Mouse (Mus musculus) retina, postnatal 7 days (tissue): Measurements from ENCODE around the gene Frmpd4.

ENCODE experiments used
- DNase-seq: peaks from one replicate; pipeline ENCODE4 v3.0.0-alpha.2; 2012; ENCODE audit warnings: low read depth, low spot score

Gene Frmpd4

DNA sequence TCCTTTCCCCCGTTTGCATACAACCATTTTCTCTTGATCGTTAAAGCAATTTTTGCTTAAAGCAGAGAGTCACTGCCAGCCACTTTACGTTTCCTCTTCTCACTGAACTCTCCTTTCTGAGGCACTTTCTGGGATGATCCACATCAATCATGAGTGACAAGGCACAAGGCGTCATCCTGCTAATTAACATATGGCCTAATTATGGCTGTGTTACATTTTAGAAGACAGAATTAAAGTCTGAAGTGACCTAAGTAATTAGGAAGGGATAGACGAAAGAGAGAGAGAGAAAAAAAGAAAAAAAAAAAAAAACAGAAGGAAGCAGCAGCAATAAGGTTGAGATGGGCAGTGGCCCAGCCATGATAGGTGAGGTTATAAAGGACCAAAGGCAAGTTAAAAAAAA, at the start of gene Frmpd4:
Frmpd4 (minus strand) TSS at position 101 of the 400 bp plus-strand sequence.
- no peak for DNase-seq

DNA sequence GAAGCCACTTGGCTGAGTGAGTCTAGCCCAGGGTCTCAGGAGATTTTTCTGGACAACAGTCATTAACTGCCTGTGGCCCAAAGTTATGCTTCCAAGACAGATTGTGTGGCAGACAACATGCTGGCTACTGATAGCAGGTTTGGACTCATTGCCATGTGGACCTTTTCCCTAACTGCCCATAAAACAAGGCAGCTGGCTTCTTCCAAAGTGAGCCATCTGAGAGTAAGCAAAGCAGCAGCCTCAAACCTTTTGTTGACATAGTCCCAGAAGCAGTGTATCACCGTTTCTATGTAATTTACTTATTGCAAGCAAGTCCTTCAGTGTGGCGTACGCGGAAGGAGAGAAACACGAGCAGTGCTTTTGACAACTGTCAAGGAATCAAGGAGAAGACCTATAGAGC, 18.2 kb upstream of the Frmpd4 start:
- DNase-seq, result no peak

DNA sequence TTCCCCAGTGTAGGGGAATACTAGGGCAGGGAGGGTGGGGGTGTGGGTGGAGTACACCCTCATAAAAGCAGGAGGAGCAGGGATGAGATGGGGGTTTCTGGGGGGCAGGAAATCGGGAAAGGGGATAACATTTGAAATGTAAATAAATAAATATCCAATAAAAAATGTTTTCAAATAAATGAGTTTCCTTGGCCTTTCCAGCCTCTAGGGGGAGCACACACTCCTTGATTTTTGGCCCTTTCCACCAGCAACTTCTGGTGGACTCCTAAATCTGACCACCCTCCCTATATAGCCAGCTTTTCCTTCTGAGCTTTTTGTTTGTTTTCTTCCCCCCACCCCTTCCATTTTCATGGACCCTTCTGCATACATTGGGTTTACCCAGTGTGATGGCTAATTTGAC, 7.3 kb upstream of the Frmpd4 start:
- no peak for DNase-seq

DNA sequence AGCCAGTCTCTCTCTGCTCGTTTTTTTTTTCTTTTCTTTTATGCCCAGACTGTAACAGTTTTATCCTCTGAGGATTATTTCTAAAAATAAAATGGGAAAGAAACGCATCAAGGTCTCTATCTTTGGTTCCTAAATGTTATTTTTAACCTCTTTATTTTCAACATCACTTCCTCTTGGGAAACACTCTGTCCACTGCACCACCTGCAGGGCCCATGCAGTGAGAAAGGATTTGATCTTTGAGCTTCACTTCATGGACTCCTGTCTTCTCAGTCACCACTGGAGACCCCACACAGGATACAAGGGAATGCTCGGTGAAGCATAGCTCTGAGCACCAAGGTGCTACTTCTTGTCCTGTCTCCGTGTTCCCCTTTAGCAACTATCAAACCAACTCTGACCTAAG, 5.2 kb downstream of the Frmpd4 start:
- no peak for DNase-seq

DNA sequence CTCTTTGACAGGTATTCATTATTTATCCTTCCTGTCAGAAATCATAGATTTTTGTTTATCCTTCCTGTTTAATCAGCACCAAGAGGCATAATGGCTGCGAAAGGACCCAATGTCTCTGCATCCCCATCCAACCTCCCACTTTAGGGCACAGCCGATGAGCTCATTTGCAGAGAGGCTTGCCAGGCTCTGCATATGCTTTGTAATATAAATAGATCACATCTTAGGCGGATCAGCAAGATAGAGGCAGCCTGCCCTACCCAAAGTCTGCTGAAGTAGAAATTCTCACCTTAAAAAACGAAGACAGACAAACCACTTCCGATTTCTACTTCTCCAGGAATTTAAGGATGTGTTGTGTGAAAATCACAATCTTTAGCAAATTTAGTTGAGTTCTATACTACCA, 7.8 kb downstream of the Frmpd4 start:
- DNase-seq, result no peak

DNA sequence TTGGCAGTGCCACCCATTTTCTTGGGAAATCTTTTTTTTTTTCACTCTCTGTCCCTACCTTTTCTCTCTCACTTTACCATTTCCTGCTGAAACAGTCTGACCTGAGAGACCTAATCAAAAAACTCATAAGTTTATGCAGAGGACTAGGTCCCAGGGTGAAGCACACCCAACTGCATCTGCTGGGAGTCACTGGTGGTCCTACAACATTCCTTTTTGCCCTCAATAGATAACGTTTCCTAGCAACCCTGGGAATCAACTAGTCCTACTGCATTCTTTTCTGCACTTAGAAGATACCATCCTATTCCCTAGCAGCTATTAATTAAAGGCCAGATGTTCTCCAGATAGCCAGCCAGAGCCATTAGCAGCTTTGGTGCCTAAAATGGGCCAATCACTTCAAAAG, 71.8 kb downstream of the Frmpd4 start:
- no peak for DNase-seq

DNA sequence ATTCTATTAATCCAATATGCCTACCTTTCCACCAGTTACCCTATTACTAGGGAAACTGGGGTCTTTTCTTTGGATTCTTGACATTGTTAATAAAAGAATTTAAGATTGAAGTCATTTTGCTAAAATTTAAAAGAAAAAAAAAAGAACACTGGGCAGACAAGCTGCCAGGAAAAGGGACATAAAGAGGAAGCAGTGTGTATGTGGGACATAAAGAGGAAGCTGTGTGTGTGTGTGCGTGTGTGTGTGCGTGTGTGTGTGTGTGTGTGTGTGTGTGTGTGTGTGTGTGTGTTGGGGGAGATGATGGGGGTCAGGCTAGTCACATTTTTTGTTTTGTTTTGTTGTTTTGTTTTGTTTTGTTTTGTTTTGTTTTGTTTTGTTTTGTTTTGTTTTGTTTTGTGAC, 121.8 kb downstream of the Frmpd4 start:
- DNase-seq, result no peak

DNA sequence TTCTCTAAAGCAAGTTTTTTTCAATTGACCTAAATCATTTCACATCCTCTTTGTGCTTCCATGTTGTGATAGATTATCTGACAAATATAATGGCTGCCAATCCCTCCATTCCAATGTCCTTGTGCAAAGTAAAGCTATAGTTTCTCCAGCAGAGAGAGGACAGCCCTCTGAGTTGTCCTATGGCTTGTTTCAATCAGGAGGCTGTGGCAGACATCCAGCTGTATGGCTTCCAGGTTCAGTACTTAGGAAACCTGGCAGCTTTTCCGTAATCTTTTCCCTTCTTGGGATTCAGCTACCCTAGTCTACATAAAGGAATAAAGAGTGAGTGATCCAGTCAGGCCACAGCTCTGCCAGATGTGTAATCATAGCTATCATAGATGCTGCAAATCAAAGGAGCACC, 145.8 kb downstream of the Frmpd4 start:
- DNase-seq, result no peak

DNA sequence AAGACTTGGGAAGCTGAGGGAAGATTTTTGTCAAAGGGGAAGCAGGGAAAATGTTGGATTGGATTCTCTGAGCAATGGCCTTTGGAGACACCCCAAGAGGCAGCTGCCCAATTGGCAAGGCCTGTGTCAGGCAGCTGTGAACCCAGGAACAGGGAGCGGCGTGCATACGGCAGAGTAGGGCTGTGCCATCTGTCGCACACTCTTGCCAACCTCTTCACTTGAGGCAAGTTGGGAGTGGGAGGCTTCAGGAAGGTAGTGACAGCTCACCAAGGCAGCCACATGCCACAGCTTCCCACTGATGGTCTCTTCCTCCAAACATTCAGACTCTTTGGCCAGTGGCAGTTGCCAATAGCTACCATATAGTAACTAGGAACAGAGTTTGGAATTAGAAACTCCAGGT, 147.2 kb downstream of the Frmpd4 start:
- DNase-seq, result no peak

DNA sequence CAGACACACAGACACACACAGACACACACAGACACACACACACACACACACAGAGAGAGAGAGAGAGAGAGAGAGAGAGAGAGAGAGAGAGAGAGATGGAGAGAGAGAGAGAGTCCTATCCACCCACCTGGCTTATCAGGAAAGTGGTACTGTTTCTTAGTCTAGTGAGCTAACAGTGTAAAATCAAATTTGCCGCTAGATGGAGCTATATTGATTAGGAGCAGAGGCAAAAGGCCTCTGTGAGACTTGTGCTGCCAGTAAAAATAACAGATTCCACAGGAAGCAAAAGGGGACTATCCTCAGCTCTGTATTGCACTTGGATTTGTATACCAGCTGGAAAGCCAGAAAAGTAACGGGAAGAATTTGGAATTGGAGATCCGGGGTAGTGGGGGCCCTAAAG, 161.6 kb downstream of the Frmpd4 start:
- DNase-seq, result no peak

DNA sequence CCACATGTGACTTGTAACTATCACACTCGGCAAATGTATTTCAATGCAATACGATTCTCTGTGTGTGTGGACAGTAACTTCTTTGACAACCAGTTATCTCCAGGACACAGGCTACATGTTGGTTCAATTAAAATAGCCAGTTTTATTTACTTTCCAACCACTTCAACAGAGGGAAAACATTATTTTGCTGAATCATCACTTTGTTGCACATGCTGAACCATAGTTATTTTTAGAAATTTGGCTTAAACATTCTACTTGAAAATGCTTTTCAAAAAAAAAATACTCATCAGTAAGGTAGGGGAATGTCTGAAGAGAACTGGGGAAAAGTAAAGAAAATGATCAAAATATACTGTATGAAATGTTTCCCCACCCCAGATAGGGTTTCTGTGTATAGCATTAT, 173.5 kb downstream of the Frmpd4 start:
- no peak for DNase-seq

DNA sequence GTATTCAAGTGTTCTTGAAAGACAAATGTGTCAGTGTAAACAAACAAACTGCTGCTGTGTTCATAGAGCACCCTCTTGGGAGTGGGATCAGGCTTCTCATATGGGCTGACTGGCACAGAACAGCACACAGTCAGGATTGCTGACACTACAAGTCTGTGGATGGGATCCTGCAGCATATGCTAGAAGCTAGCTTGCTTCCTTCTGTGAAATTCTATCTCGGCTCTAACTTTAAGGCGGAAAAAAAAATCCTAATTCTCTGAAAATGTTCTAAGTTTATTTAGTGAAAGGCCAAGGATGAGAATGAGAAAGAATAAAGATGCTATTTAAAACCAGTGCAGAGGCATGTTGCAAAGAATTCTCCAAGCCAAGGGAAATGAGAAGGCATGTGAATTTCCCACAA, 226.6 kb downstream of the Frmpd4 start:
- no peak for DNase-seq

DNA sequence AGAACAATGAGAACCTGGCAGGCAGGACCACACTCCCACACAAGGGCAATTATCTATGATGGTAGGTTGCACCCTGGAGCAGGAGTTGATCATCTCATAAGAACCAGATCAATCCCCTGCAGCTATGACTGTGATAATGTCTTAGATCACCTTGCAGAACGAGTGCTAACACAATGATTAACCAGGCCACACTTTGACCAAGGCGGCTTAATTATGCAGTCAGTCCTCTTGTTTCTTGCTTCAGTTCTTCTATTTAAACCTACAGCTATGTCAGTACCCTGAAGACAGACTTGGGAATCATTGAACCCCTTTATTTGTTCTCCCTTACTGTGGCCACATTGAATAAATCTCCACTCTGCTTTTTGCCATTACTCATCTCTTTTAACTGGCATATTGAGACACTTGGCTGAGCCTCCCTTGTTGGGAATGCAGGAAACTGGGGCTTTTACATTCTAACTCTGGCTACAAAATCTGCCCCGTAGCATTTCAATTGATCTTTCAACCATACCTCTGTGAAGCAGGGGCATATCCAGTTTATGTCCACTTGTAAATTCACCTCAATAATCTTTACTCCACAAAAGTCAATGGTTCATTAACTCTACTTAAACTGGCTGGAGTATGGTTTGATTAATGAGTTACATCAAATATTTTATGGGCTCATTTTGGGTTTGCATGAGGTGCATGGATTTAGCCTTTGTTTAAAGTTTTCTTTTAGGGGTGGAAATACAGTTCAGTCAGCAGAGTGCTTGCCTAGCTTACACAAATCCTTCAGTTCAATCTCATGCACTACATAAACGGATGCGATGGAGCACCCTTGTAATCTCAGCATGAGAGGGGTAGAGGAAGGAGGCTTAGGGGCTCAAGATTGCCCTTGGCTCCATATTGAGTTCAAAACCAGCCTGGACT, 227.5 kb downstream of the Frmpd4 start:
- no peak for DNase-seq

DNA sequence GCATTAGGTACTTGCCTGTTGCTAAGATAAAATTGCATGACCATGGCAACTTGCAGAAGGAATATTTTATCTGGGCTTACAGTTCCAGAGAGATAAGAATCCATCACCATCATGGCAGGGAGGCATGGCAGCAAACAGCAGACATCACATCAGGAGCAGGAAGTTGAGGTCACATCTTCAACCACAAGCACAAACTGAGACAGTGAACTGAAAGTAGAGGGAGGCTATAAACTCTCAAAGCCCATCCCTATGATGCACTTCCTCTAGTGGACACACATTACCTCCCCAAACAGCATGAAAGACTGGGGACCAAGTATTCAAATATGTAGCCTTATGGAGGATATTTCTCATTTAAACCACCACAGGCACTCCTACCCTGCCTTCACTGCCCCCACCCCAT, 238.8 kb downstream of the Frmpd4 start:
- DNase-seq, result no peak

DNA sequence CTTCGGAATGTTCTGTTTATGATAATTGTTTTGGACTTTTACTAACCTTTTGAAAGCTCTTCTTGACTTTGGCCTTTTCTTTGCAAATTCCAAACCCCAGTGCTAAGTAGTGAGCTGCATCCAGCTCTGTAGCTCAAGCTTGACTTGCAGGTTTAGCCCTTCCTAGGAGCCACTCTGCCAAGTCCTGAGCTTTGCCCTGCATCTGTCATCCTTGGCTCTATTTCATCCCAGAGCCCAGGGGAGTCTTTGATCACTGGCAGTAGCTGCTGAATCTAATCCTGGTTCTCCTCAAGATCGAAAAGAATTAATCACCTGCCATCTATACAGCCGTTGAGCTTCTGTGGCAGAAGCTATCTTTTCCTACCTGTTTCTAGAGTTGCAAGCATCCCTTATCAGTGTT, 251.9 kb downstream of the Frmpd4 start:
- DNase-seq, result no peak

DNA sequence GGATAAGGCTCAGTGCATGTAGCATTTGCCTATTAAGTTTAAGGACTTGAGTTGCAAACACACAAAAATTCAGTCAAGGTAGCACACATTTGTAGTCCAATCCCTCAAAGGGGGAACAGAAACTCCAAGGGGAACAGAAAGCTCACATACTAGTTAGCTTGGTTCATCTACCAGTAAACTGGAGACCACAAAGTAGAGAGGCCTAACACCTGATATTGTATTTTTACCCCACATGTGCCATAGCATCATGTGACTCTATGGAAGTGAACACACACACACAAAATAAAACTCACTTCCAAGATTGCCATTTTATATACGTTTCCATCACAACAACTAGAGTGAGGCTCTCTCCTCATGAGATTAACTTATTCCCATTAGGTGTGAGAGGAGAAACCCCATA, 264.9 kb downstream of the Frmpd4 start:
- no peak for DNase-seq

DNA sequence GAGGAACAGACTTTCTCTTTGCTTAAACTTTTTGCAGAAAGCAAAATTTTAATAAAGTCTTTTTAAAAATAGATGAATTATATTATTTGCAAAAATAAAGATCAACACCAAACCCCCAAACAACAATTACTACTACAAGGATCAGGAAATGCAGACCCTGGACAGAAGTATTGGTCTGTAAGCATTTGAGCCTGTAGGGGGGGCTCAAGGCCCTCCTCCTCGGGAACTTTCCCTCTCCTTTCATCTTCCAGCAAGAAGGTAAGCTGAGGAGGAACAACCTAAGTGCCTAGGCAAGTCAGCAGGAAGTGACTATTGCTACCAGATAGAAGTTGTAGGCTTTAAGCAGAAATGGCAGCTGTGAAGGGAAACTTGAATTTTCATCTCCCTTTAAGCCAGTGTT, 266.9 kb downstream of the Frmpd4 start:
- no peak for DNase-seq

DNA sequence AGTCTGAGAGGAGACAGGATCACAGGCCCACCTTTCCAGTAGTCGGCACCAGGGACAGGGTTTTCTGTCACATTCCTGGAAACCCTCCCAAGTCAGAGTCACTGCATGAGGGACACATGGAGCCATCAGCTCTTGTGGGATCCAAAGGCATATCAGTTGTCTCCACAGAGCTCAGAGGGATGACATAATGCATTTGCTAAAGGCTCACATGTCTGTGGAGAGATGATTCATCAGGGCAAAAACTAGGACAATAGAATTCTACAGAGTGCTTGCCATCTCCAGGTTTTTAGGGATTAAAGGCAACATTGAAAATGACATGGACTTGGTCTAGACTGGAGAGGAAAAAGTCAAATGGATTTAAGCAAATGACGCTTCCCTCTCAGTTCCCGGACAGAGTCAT, 284.5 kb downstream of the Frmpd4 start:
- no peak for DNase-seq

DNA sequence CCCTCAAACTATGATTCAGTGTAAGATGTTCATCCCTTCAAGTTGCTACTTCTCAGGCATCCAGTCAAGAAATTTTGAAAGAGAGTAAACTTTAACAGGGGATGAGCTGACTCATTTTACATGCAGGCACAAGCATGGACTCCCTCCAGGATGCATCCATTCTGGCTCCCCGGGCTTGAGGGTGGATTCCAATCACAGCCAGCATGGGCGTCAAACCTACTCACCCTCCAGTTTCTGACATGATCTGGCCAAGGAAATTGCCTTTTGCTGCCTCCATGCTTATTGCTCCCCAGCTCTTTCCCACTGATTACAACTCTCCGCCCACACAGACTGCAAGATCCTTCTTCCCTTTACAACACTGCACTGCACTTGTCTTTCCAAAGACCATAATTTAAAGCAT, 370.0 kb downstream of the Frmpd4 start:
- no peak for DNase-seq

DNA sequence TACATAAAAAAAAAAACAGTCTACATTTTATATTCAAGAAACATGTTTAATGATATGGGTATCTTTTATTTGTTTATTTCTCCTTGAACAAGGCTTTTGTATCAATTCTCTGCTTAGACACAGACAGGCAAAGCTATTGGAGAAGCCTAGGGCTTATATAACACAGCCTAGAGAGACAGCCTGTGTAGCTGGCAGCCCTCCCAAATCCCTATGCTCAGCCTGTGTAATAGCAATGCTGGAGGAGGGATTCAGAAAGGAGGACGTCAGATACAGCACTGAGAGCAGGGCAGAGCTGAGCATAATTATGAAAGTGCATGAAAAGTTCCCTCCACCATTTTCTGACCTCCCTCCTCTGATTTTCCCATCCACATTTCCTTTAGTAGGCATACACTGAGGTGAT, 385.1 kb downstream of the Frmpd4 start:
- DNase-seq, result no peak

DNA sequence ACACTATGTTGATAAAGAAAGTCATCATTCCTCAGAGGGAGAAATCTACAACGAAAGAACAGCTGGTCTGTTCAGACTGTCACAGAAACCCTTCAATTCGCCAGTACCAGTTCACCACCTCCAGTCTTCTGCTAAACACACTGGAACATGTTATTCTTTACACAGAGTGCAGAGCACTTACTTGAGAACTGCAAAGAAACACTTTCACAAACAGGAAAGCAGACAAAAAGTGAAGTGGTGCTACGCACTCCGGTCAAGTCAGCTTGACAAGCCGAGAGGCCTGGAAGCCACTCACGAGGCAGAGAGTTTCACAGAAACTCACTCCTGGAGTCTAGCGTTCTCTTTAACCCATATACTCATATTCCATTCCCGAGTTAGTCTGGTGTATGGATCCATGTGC, 387.5 kb downstream of the Frmpd4 start:
- DNase-seq, result no peak

DNA sequence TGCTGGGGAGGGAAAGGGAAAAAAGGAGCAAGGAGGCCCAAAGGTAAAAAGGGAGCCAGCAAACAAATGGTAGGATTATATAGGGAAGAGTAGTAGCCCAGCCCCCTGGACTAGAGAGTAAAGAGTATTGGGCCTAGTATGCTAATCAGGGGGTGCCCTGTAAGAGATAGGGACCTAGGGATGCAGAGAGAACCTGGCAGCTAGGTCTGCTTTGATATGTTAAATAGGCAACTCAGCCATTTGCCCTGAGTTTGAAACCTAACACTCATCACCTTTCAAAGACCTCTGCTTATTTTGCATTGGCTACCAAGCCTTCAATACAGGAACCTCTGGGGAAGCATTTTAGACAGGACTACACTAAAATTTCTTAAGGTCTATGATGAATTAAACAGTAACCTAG, 414.0 kb downstream of the Frmpd4 start:
- DNase-seq, result no peak

DNA sequence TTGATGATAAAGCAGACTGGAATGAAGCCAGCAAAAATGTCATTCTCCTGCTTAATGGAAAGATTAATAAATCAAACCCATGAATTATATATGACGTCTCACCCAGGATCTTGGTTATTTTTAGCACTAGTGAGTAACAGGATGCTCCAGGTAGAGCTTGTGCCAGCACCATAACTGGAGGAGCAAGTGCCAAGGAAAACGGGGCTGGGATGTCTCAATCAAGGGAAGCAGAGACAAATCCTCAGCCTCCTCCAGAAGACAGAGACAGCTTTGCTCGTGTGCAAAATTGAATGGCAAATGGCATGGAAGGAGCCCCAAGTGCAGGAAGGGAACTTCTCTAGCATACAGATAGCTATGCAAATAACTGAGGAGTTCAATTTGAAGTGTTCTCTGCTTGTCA, 418.2 kb downstream of the Frmpd4 start:
- DNase-seq, result no peak

DNA sequence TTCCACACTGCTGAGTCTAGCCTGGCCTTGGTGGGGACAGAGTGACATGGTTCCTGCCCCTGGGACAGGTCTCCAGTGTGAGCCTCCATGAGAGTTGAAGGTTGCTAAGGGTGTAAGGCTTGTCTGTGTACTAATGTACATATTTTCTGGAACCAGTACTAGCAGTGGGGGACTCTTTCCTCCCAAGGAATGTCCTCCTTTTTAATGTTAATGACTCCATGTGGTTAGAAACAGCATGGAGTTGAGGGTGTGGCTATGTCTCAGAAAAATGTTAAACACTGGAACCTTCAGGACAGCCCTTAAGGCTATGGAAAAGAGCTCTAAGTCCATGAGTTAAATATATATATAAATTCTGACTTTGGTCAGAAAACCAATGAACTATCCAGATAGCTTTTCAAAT, 436.0 kb downstream of the Frmpd4 start:
- DNase-seq, result no peak
